Mouse (Mus musculus) left cerebral cortex, postnatal 36 days (tissue): ENCODE data around the gene Kank2. TPM values are rescaled to one million over a fixed set of nuclear protein-coding genes. Genes with fewer than 3 reads are reported as not detected.

ENCODE experiments used
- DNase-seq, 2 experiments: peaks; one replicate each; pipeline ENCODE4 v3.0.0; 2021 to 2022; ENCODE audit warnings: low spot score in 2 of 2, mixed read lengths in 1 of 2
- intact Hi-C: fragments of 180-260 bp; cut with DNase I; formaldehyde crosslinking; loops from one replicate; pipeline ENCODE4 v1.15.1; 2025
- total RNA-seq, 2 experiments: library from RNA; stranded (reverse); gene quantifications; 2 replicates each; pipeline ENCODE4 v1.2.3; 2021

Kank2 gene
- total RNA-seq, 2 experiments from 2014 or later, result 6.5 to 8.4 TPM

DNA sequence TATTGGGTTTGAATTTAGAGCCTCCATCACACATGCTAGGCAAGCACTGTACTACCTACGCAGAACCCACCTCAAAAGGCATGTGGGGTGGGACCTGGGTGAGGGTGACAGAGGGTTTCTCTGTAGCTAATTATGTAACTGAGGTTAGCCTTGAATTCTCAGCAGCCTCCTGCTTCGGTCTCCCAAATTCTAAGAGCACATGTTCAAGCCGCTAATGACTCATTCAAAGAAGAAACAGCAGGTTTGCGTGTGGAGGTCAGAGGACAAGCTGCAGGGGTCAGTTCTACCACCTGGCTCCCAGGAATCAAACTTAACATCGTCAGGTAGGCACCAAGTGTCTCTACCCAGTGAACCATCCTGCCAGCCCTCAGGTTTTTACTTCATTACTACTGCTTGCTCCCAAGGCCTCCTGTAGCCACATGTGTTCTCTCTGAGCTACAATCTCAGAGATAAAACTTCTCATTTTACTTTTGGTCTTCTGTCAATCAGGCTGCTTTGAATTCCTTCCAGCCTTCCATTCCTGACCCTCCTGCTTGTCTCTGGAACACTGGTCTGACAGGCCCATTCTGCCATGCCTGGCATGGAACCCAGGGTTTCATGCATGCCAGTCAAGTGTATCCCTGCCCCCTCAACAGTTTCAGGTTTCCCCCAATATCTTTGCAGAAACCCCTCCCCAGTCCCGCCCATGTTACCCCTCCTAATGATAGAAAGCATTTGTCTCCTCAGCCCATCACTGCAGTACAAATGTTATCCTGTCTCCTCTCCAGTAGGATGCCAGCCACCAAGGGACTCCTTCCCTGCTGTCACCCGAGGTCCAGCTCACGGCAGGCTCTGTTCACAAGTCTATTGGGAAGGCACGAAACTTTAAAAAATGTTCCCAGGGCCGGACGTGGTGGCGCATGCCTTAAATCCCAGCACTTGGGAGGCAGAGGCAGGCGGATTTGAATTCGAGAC is 39.7 kb downstream of the Kank2 start:
- intact Hi-C loops, result no loop called here
- no peak for DNase-seq

DNA sequence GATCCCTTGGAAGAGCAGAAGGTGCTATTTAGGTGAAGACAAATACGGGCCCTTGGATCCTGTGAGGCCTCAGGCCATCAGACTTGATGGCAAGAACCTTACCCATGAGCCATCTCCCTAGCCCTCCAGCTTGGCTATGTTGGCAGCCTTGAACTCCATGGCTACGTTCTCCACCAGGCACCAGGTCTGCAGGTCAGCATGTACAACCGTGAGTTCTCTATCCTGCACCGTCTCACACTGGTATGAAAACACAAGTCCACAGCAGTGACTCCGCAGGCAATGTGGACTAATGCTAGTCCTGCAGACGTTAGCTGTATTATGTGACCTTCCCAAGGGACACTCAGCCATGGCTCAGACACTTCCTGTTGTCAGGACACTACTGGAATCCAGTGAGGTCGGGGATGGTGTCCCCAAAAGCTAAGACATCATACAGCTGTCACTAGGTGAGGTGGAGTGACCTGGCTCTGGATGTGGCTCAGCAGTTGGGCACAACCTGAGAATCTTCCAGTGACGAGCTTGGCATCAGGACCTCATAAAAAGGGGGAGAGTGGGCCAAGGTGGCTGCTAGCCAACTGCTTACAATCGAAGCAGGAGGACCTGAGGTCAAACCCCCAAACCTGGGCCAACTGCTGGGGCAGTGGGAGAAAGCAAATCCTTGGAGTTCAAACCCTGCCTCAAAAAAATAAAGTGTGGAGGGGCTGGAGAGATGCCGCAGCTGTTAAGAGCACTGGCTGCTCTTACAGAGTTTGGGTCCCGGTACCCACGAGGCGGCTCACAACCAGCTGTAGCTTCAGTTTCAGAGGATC is 43.8 kb downstream of the Kank2 start:
- no peak for DNase-seq
- intact Hi-C loops, result no loop called here

- DNase-seq, result no peak
- intact Hi-C loops, result no loop called here
Measured at GRCm38 (mm10) chr9:21754003-21754402, 44.5 kb downstream of the Kank2 start.

- intact Hi-C loops, result no loop called here
- DNase-seq, result peak; percentile 48
Measured at GRCm38 (mm10) chr9:21752252-21752792, 46.2 kb downstream of the Kank2 start.

DNA sequence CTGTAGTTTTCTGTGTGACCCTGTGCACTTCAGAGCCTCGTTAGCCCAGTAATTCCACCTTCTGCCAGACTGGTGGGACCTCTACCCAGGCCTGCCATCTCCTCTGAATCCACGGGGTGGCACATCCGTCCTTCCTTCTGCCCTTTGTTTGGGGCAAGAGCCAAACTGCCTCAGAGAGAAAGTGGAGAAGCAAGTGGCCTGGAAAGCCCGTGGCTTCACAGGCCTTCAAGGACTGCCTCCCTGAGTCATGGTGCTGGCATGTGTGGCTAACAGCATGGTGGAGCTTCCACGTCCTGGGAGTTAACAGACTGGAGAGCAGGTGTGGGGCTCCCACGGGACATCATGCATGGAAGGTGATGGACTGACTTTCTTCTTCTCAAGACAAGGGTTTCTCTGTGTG is 47.2 kb downstream of the Kank2 start:
- intact Hi-C loops, result no loop called here
- no peak for DNase-seq

DNA sequence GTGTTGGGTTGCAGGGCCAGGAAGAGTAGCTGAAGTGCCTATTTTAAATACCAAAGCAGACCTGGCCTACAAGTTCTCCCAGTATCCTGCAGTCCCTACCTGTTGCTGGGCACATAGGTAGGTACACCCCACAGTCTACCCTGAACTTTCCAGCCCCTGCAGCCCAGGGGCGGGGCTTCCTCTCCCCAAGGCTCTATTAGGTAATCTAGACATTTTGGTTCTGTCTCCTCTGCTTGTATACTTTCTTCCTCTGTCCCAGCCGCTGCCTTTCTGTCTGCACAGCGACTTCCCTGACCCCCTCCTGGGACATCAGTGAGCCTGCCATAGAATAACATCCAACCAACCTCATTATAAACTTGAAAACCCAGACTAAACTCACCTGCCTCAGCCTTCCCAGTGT is 48.2 kb downstream of the Kank2 start:
- intact Hi-C loops, result no loop called here
- DNase-seq, result no peak

DNA sequence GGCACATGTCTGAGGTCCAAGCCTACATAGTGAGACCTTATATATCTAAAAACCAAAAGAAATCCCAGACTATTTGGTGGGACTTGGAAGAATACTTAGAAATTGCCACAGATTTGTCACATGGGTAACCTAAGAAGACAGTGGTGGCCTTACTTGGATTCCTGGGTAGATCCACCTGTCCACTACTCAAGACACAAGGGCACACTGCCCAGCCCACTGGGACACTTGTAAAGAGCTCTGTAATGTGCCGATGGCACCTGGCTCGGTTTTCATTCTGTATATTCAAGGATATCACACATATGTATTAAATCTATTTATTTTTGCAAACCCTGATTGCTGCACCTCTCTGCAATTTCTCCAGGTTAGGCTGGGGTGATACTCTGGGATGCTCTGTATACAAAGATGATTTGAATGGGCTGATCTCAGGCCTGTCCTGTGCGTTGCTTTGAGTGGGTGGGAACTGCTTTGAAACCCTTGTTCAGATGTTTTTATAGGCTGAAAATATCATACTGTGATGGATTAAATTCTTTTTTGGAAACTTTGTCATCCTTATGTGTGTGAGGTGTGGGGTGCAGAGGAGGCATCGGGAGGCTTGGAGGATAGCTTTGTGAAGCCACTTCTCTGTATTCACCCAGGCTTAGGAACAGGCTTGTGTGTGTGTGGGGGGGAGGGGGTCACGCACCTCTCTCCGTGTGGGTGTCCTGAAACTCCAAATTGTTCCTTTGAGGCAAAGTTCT is 49.0 kb downstream of the Kank2 start:
- DNase-seq, result no peak
- intact Hi-C loops, result no loop called here

DNA sequence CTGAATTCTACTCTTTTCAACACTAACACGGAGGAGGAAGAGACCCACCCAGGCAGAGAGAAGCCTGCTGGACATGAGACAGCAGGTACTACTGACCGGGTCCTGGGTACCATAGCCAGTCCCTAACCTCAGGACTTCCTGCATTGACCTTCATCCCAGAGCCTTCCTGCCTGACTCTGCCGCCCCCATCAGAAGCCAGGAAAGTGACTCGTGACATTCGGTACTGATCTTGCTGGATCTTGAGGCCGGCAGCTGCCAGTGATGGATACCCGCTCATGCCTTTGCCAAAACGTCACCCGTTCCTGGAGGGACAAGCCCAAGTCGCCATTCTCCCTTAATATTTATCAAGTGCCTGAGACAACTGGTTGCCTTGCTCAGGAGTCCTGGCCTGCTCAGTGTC is 50.1 kb downstream of the Kank2 start:
- no peak for DNase-seq
- intact Hi-C loops, result no loop called here

DNA sequence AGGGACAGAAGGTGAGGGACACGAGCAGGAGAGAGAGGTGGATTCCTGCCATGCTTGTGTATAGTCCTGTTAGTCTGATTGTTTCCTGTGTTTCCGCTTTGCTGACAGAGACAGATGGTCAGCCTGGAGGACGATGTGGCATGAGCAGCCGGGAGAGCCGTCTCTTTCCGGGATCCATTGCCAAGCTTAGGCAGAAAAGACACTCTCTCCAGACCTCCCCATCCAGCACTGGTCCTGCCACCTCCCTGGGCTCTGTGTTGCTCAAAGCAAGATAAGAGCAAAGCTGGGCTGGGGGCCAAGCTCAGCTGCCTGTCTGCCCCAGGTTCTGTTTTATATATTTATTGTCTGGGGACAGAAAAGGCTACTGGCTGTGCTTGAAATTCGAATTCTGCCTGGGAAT is 50.5 kb downstream of the Kank2 start:
- intact Hi-C loops, result no loop called here

DNA sequence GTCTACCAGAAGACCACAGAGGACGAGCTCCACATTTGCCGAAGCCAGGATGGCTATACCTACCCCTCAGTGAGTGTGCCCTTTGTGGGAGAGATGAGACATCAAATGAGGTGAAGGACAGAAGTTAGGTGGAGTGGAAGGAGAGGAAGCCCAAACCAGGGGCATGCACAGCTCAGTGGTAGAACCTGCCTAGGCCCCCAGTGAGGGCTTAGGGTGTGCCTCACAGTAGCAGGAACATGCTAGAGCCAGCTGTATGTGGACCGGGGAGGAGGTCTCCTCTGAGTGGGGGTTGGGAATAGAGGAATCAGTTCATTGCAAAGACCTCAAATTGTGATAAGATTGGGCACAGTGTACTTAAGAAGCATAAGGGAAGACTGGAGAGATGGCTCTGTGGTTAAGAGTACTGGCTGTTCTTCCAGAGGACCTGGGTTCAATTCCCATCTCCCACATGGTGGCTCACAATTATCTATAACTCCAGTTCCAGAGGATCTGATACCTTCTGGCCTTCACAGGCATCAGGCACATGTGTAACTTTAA is 51.2 kb downstream of the Kank2 start:
- intact Hi-C loops, result no loop called here

More for the DNA sequence above, 50.5 kb downstream of the Kank2 start:
- no peak for DNase-seq

GRCm38 (mm10) chr9:21741514-21741913 is 57.0 kb downstream of the Kank2 start:
- intact Hi-C loops, result no loop called here
- no peak for DNase-seq

More for the DNA sequence above, 51.2 kb downstream of the Kank2 start:
- no peak for DNase-seq

- intact Hi-C loops, result no loop called here
- no peak for DNase-seq
Measured at GRCm38 (mm10) chr9:21740427-21740826, 58.1 kb downstream of the Kank2 start.

DNA sequence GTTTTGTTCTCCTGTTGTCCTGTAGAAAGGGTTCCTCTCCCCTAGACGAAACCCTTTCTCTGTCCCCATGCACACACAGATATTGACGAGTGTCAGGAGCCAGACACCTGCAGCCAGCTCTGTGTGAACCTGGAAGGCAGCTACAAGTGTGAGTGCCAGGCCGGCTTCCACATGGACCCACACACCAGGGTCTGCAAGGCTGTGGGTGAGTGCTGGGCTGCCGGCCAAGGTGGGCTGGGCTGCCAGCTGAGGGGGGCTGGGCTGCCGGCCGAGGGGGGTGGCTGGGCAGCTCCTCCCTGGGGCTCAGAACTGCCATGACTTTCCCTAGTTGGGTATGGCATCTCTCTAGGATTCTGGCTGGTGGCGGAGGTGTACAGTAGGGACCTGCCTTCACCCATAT is 59.8 kb downstream of the Kank2 start:
- no peak for DNase-seq
- intact Hi-C loops, result no loop called here

DNA sequence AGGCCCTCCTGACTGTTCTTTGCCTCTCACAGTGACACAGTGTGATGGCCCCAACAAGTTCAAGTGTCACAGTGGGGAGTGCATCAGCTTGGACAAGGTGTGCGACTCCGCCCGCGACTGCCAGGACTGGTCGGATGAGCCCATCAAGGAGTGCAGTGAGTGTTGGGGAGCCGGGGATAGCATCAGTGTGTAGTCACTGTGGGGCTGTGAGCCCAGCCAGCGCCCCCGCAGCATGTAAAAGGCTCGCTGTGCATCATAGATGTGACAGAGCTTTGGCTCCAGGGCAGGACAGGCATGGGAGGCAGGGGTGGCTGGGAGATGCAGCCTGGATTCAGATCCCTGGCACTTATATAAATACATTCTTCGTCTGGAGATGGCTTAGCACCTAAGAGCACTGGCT is 61.4 kb downstream of the Kank2 start:
- peak in 1 of 2 experiments; percentile 64 for DNase-seq
- intact Hi-C loops, result no loop called here

DNA sequence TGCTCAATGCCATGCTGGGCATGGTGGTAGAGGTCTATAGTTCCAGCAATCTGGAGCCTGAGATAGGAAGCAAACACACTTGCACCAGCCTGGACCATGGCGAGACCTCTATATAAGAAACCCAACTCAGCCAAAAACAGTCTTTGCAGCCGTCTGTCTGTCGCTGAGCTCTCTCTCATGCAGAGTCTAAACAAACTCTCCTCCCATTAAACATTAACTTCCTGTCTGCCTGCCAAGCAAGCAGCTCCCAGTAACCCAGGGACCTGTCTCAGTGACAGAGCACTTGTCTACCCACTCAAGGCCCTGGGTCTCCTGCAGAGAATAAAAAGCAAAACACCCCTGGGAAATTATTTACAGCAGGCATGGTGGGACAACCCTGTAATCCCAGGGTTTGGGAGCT is 62.0 kb downstream of the Kank2 start:
- no peak for DNase-seq
- intact Hi-C loops, result no loop called here

GRCm38 (mm10) chr9:21735126-21735525 is 63.4 kb downstream of the Kank2 start:
- intact Hi-C loops, result no loop called here
- no peak for DNase-seq

DNA sequence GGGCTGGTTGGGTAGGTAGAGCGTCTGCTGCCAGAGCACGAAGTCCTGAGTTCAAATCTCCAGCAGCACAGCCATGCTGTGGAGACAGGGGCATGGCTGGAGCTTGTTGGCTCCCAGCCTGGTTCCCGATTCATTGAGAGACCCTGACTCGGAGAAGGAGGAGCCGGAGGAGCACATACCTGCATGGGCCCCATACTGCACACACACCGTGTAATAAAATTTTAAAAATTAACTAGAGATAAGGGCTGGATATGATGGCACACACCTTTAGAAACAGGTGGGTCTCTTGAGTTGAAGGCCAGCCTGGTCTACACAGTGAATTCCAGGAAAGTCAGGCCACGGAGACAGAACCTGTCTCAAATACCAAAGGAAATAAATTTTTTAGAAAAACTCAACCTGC is 64.6 kb downstream of the Kank2 start:
- DNase-seq, result no peak
- intact Hi-C loops, result no loop called here

GRCm38 (mm10) chr9:21733446-21733845 is 65.1 kb downstream of the Kank2 start:
- no peak for DNase-seq
- intact Hi-C loops, result no loop called here

DNA sequence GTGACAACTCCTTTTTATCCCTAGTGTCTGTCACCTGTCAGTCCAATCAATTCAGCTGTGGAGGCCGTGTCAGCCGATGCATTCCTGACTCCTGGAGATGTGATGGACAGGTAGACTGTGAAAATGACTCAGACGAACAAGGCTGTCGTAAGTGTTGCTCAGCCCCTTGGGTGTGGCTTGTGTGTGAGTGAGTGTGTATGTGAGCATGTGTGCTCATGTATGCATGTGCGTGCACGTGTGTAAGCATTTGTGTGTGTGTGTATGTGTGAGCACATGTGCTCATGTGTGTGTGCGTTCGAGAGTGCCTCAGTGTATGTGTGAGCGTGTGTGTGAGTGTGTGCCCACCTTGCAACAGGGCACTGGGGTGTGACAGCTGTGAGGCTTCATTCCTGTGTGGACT is 66.3 kb downstream of the Kank2 start:
- intact Hi-C loops, result no loop called here
- DNase-seq, result no peak

DNA sequence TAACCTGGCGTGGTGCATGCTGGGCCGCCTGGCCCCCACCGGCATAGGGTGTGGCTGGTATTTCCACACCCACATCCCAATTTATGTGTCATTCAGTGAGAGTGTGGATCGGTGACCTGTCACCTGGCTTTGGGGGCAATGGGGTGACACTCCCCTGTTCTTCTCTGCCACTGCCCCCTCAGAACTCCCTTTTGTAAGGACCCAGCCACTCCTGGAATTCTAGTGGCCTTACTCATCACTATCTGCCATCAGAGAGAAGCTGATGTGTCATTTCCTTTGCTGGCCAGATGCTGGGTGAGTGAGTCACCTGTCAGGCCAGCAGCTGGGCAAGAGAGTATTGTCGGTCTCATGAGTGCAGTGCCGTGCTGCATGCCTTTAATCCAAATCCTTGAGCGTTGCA is 69.3 kb downstream of the Kank2 start:
- intact Hi-C loops, result no loop called here

More for the DNA sequence above, 69.3 kb downstream of the Kank2 start:
- DNase-seq, result no peak
